Mouse (Mus musculus) layer of hippocampus, adult 18-20 months (tissue): ENCODE data around the gene Ulk4. TPM values are rescaled to one million over a fixed set of nuclear protein-coding genes. Genes with fewer than 3 reads are reported as not detected.

Experiments
- DNase-seq, 2 experiments: peaks; one replicate each; pipeline ENCODE4 v3.0.0; 2022; ENCODE audit warnings: low spot score in 2 of 2
- total RNA-seq, 2 experiments: library from RNA; stranded (reverse); gene quantifications; 2 replicates each; pipeline ENCODE4 v1.2.3; 2021

Ulk4 gene
- total RNA-seq, 2 experiments from 2014 or later = 7.7 to 8.3 TPM

GRCm38 (mm10) chr9:121301041-121301920 is 24.3 kb upstream of the Ulk4 start:
- DNase-seq = no peak

DNA sequence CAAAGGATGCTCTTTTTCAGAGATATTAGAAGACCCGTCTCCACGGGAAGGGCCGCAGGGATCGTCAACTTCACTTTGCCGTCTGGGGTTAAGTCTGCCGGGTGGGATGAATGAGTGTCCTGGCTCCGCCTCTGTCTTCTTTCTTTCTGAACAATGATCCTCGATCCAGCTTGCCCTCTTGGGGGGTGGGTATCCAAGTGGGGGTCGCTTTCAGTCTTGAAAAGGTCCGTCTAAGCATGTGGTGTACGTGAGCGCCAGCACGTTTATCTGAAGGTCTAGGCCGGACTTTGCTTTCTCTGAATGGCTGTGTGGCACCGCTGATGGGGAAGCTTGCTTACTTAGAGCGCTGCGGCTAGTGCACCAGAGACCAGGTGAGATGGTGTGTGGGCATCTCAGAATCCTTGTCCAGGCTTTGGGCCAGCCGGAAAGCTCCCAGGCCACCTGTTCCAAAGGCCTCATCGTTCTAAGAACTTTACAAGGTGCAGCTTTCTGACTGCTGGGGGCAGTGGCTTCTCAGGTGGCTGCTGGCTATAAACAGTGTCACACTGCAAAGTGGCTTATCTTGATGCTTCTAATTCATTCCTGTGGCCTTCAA is 23.1 kb upstream of the Ulk4 start:
- no peak for DNase-seq

DNA sequence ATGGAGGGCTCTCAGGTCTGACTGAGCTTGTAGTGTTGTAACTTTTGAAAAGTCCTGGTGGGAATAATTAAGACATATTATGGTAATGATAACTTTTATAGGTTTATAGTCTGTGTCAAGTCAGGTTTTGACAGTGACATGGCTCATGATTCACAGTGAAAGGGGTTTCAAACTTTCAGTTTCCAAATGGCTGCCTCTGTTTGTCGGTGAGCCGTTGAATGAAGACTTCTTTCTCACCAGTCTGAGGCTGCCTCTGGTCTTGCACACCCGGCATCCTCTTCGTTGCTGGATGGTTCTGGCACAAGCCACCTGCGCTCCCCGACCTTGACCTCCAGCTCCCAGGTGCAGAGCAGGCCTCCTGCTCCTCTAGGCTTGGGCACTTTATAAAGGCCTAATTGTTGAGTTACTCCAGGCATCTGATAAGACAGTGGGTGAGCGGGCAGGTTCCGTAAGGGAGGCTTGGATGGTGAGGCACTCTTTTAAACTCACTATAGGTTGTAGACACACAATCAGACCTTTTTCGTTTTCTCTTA is 22.3 kb upstream of the Ulk4 start:
- no peak for DNase-seq

GRCm38 (mm10) chr9:121298411-121299091 is 21.6 kb upstream of the Ulk4 start:
- no peak for DNase-seq

- DNase-seq = no peak
Measured at GRCm38 (mm10) chr9:121298065-121298398, 21.0 kb upstream of the Ulk4 start.

DNA sequence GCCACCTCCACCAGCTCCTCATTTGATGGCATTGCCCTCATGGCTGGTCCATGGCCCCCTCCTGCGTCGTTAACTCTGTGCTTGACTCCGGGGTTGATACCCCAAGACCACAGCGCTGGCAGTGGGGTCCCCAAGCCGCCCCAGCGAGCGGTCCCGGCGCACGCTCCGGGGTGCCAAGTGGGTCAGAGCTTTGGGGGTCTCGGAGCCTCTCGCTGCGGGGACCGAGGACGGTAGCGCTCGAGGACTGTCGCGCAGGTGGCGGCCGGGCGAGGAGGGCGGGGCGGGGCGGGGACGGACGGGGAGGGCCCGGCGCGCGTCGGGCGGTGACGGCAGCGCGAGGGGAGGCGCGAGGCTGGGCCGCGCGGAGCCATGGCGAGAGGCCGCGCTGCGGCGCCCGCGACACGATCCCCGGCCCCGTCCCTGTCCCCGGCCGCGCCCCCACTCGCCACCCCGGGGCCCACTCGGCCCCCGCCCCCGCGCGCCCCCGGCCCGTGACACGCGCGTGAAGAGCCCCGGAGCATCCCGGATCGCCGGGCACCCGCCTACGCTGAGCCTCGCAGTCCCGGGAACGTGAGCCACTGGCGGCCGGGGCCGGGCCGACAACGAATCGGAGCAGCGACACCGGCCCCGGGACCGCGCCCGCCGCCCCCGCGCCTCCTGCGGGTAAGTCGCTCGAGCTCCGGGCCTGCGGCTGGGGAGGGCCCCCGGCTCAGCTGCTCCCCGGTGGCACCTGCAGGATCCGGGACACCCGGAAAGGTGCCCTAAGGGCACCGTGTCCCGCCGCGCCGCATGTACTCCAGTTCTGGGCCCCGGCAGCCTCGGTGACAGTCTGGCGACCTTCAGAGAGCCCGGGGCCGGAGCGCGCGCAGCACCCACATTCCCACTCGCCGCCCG is 20.4 kb upstream of the Ulk4 start, which contains the start of gene Trak1:
Gene Trak1, plus strand, starts transcription at position 332 of the 894 bp plus-strand sequence.
- no peak for DNase-seq

GRCm38 (mm10) chr9:121295221-121295620 is 18.2 kb upstream of the Ulk4 start:
- DNase-seq = no peak

GRCm38 (mm10) chr9:121293187-121293586 is 16.2 kb upstream of the Ulk4 start:
- DNase-seq = no peak

GRCm38 (mm10) chr9:121291275-121291674 is 14.3 kb upstream of the Ulk4 start:
- no peak for DNase-seq

- DNase-seq = no peak
Measured at GRCm38 (mm10) chr9:121286325-121286901, 9.4 kb upstream of the Ulk4 start.

GRCm38 (mm10) chr9:121285341-121286324 is 8.6 kb upstream of the Ulk4 start:
- DNase-seq = peak; percentile 30 to 57

DNA sequence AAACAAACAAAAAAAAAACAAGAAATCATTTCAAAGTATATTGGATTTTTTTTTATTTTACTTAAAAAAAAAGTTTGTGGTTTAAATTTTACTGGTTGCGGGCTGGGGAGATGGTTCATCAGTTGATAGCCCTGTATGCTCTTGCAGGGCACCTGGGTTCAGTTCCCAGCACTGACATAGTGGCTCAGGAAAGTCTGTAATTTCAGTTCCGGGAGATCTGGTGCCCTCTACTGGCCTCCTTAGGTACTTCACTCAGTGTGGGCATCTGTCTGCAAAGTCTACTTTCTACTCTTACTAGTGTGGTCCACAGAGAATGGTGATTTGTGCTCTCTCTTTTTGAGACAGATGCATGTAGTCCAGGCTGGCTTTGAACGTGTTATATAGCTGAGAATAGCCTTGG is 7.4 kb upstream of the Ulk4 start:
- peak in 1 of 2 experiments; percentile 27 for DNase-seq

- DNase-seq = peak in 1 of 2 experiments; percentile 28
Measured at GRCm38 (mm10) chr9:121283620-121284185, 6.7 kb upstream of the Ulk4 start.

GRCm38 (mm10) chr9:121281891-121282290 is 4.9 kb upstream of the Ulk4 start:
- no peak for DNase-seq

DNA sequence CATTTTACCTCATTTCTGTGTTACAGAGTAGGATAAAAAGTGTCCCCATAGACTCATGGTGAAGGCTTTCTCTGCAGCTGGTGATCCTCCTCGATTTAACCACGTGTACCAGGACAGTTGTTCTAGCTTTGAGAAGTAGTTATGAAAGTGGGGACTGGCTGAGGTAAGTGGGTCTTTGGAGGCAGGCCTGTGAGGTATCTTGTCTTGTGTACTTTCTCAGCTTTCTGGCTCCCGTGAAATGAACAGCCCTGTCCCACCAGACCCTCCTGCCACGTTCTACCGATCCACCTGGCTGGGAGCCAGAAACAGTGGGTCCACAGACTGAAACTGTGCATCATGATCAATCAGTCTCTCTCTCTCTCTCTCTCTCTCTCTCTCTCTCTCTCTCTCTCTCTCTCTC is 2.2 kb upstream of the Ulk4 start:
- no peak for DNase-seq

GRCm38 (mm10) chr9:121276745-121277117 is 266 bp downstream of the Ulk4 start:
- no peak for DNase-seq

DNA sequence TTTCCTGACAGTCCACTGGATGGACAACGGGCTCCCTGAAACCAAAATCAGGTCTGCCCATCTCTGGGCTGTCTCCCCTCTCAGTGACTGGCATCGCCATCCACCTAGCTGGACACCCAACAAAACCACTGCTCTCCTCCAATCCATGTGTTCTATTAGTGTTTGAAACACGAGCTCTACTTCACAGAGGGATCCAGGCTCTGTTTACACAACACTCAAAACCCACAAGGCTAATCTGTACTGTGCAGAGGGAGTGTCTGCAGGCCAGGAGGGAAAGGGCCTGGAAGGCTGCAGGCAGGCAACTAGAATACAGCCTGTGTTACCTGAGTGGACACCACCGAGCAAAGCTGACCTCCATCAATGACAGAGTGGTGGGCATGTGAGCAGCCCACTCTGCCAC is 5.4 kb downstream of the Ulk4 start:
- DNase-seq = no peak

GRCm38 (mm10) chr9:121271149-121271548 is 5.8 kb downstream of the Ulk4 start:
- DNase-seq = no peak

DNA sequence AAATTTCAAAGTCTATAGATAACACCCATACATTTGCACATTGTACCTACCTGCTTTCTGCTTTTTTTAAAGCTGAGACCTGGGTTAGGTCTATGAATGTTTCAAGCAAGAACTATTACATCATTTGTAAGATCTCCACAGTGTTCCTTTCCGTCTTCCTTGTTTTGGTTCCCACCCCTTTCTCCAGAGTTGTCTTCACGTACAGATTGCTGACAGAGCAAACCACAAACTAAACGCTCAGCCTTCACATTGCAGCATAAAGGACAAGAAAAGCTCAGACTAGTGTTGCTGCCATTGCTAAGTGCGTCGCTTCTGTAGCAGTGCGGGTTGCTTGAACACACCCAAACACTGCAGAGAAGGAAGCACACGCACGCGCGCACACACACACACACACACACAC is 11.7 kb downstream of the Ulk4 start:
- no peak for DNase-seq
